Mouse (Mus musculus): ENCODE data around the gene Hoxa6. TPM values are rescaled to one million over a fixed set of nuclear protein-coding genes. Genes with fewer than 3 reads are reported as not detected.

Gene Hoxa6
- total and polyA plus RNA-seq, 3 experiments, result 0.58 to 2.2 (median 2.1) TPM

GRCm38 (mm10) chr6:52216691-52217458 is 8.4 kb upstream of the Hoxa6 start:
- peaks cover 4 to 16% of the 10 kb centered on the region in 2 experiments; a peak in 2 of 4 replicates for H3K4me1 ChIP-seq (ENCODE audit: control insufficient read depth in 1 of 2, insufficient read depth in 2 of 2)
- no peaks in the 10 kb centered on the region for H3K79me2 ChIP-seq (replicated peaks; ENCODE audit: control insufficient read depth, extremely low read depth, insufficient read depth, poor library complexity, severe bottlenecking)
- H3K4me2 ChIP-seq (ENCODE audit: insufficient read depth, low read depth, poor library complexity, severe bottlenecking), result no peak overlapping the region
- DNase-seq (ENCODE audit: extremely low read depth), result no peak
- H3K9ac ChIP-seq (ENCODE audit: insufficient read depth, low read depth), result no peak overlapping the region
- in situ Hi-C loops (cut with MboI; ENCODE audit: low pct_ligation_motif_present, low pct_unique_long_range_greater_than_20kb, low sequenced_read_pairs), result loop anchor here (10.0 to 25.0 kb wide), 2 partner anchors 205 to 352 kb away; partner anchors contain the start of gene Skap2
- H3K4me3 ChIP-seq (replicated peaks in 1 of 3; ENCODE audit: low read depth in 2 of 3, low read length in 2 of 3, poor library complexity in 1 of 3), result no peak overlapping the region
- TF ChIP-seq SIN3A (IDR thresholded peaks at IDR 0.05; ENCODE audit: low read length) (no peak), NELFE (IDR thresholded peaks at IDR 0.05; ENCODE audit: low read depth, low read length) (no peak)
- peaks cover 22% of the 10 kb centered on the region for H3K9me3 ChIP-seq (replicated peaks; ENCODE audit: low read length)
- no peaks in the 10 kb centered on the region for H3K36me3 ChIP-seq (replicated peaks in 1 of 2; ENCODE audit: control insufficient read depth in 1 of 2, insufficient read depth in 1 of 2, low read length in 1 of 2)
- no peak overlapping the region for H3K27ac ChIP-seq (ENCODE audit: insufficient read depth, low read depth)
- H3K27me3 ChIP-seq (replicated peaks), result peaks cover 2% of the 10 kb centered on the region
- dilution Hi-C loops (cut with MboI; ENCODE audit: extremely low pct_ligation_motif_present, extremely low pct_unique_long_range_greater_than_20kb, low sequenced_read_pairs), result no loop called here

GRCm38 (mm10) chr6:52215771-52216535 is 7.4 kb upstream of the Hoxa6 start:
- dilution Hi-C loops (cut with MboI; ENCODE audit: extremely low pct_ligation_motif_present, extremely low pct_unique_long_range_greater_than_20kb, low sequenced_read_pairs), result no loop called here

DNA sequence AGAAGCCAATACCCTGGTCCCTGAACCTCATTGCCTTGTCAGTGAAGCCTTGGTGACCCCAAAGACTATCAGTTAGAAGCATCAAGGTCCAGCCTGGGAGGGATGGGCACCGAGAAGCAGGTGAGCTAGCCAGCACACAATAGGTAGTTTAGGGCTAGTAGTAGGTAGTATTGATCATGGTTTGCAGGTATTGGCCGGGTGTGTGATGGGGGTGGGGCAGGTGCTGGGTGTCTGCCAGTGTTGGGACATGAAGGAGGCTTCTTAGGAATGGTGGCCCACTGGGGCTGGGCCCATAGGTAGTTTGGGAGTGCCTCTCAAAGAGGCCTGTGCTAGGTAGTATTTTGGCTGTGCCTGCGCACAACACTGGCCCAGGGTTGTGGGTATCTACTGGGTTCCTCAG is 6.5 kb upstream of the Hoxa6 start:
- no peaks in the 10 kb centered on the region for H3K36me3 ChIP-seq (replicated peaks in 1 of 2; ENCODE audit: control insufficient read depth in 1 of 2, insufficient read depth in 1 of 2, low read length in 1 of 2)
- TF ChIP-seq JUN (IDR thresholded peaks at IDR 0.05; ENCODE audit: insufficient read depth, low read depth, low read length), result no peak
- TF ChIP-seq ZC3H11A (IDR thresholded peaks at IDR 0.05; ENCODE audit: low read depth, low read length), result no peak
- dilution Hi-C loops (cut with MboI; ENCODE audit: extremely low pct_ligation_motif_present, extremely low pct_unique_long_range_greater_than_20kb, low sequenced_read_pairs), result no loop called here
- H3K27me3 ChIP-seq (replicated peaks), result peaks cover 2% of the 10 kb centered on the region
- peaks cover 4 to 16% of the 10 kb centered on the region in 2 experiments; a peak in 2 of 4 replicates for H3K4me1 ChIP-seq (ENCODE audit: control insufficient read depth in 1 of 2, insufficient read depth in 2 of 2)
- no peaks in the 10 kb centered on the region for H3K79me2 ChIP-seq (replicated peaks; ENCODE audit: control insufficient read depth, extremely low read depth, insufficient read depth, poor library complexity, severe bottlenecking)
- no peak overlapping the region for H3K4me2 ChIP-seq (ENCODE audit: insufficient read depth, low read depth, poor library complexity, severe bottlenecking)
- DNase-seq (ENCODE audit: extremely low read depth), result no peak
- peaks cover 22% of the 10 kb centered on the region for H3K9me3 ChIP-seq (replicated peaks; ENCODE audit: low read length)
- H3K9ac ChIP-seq (ENCODE audit: insufficient read depth, low read depth), result no peak overlapping the region
- no peak overlapping the region for H3K4me3 ChIP-seq (replicated peaks in 1 of 3; ENCODE audit: low read depth in 2 of 3, low read length in 2 of 3, poor library complexity in 1 of 3)
- in situ Hi-C loops (cut with MboI; ENCODE audit: low pct_ligation_motif_present, low pct_unique_long_range_greater_than_20kb, low sequenced_read_pairs), result loop anchor here (10.0 to 25.0 kb wide), 2 partner anchors 203 to 350 kb away; partner anchors contain the start of gene Skap2
- H3K27ac ChIP-seq (ENCODE audit: insufficient read depth, low read depth), result no peak overlapping the region

More at GRCm38 (mm10) chr6:52215771-52216535, 7.4 kb upstream of the Hoxa6 start:
- no peak overlapping the region for H3K4me2 ChIP-seq (ENCODE audit: insufficient read depth, low read depth, poor library complexity, severe bottlenecking)
- H3K9ac ChIP-seq (ENCODE audit: insufficient read depth, low read depth), result no peak overlapping the region
- no peaks in the 10 kb centered on the region for H3K36me3 ChIP-seq (replicated peaks in 1 of 2; ENCODE audit: control insufficient read depth in 1 of 2, insufficient read depth in 1 of 2, low read length in 1 of 2)
- H3K79me2 ChIP-seq (replicated peaks; ENCODE audit: control insufficient read depth, extremely low read depth, insufficient read depth, poor library complexity, severe bottlenecking), result no peaks in the 10 kb centered on the region
- peaks cover 2% of the 10 kb centered on the region for H3K27me3 ChIP-seq (replicated peaks)
- H3K27ac ChIP-seq (ENCODE audit: insufficient read depth, low read depth), result no peak overlapping the region
- no peak overlapping the region for H3K4me3 ChIP-seq (replicated peaks in 1 of 3; ENCODE audit: low read depth in 2 of 3, low read length in 2 of 3, poor library complexity in 1 of 3)
- no peak for DNase-seq (ENCODE audit: extremely low read depth)
- in situ Hi-C loops (cut with MboI; ENCODE audit: low pct_ligation_motif_present, low pct_unique_long_range_greater_than_20kb, low sequenced_read_pairs), result loop anchor here (10.0 to 25.0 kb wide), 2 partner anchors 204 to 351 kb away; partner anchors contain the start of gene Skap2
- H3K4me1 ChIP-seq (ENCODE audit: control insufficient read depth in 1 of 2, insufficient read depth in 2 of 2), result peaks cover 4 to 16% of the 10 kb centered on the region in 2 experiments; a peak in 2 of 4 replicates
- no peak for TF ChIP-seq MXI1 (IDR thresholded peaks at IDR 0.05; ENCODE audit: low read depth, low read length)
- peaks cover 22% of the 10 kb centered on the region for H3K9me3 ChIP-seq (replicated peaks; ENCODE audit: low read length)

Measured in CH12.LX (cell line).